ENCODE assay signal across 27 mouse cellular contexts in the genomic region with DNA sequence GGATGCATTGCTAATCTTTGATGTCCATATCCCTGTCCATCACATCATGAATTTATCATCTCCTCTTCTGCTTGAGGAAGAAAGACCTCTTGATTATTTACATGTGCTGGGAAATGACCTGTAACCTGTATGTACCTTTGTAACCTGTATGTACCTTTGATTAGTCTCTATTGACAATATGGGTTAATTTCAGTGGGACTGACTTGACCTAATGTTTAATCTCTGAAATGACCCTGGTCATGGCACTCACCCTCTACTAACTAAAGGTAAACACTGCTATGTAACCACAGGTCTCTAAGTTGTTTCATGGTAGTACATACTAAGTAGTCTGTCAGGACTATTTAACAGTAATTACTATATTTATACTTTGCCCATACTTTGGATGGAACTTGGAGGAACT. TPM values are rescaled to one million over a fixed set of nuclear protein-coding genes. Genes with fewer than 3 reads are reported as not detected.
"Had no signal": no experiment of that assay in that cellular context is flagged by ENCODE, and none has a peak within 500 bp of the region (broad histone marks: within the 10 kb centered on the region; RNA-seq: fewer than 3 reads in every experiment).

No protein-coding gene starts in this region.

- H3K4me1 ChIP-seq: heart, embryonic 10.5 days; heart, embryonic 12.5 days; hindbrain, embryonic 10.5 days; hindbrain, embryonic 12.5 days; limb, embryonic 10.5 days; limb, embryonic 12.5 days had no signal

- H3K4me3 ChIP-seq: gastrocnemius, adult 2 months; heart, embryonic 10.5 days; heart, embryonic 12.5 days; hindbrain, embryonic 10.5 days; hindbrain, embryonic 12.5 days; intestine, embryonic 15.5 days; layer of hippocampus, adult 2 months; left cerebral cortex, adult 2 months; limb, embryonic 10.5 days; limb, embryonic 12.5 days had no signal

- H3K36me3 ChIP-seq: heart, embryonic 10.5 days; heart, embryonic 12.5 days; hindbrain, embryonic 10.5 days; hindbrain, embryonic 12.5 days; intestine, embryonic 15.5 days; limb, embryonic 10.5 days; limb, embryonic 12.5 days had no signal

- DNase-seq: gastrocnemius, adult 2 months; gastrocnemius, postnatal 10 days; gastrocnemius, postnatal 25 days; heart, adult 18-20 months; heart, postnatal 10 days; heart, postnatal 4 days; kidney, adult 18-20 months; kidney, adult 8-10 months; kidney, postnatal 10 days; kidney, postnatal 25 days; kidney, postnatal 4 days had no signal

- H3K9me3 ChIP-seq: heart, embryonic 10.5 days; heart, embryonic 12.5 days; hindbrain, embryonic 10.5 days; hindbrain, embryonic 12.5 days; intestine, embryonic 15.5 days; limb, embryonic 10.5 days; limb, embryonic 12.5 days had no signal

- H3K27me3 ChIP-seq: heart, embryonic 12.5 days; hindbrain, embryonic 12.5 days; intestine, embryonic 15.5 days; limb, embryonic 12.5 days had no signal

- H3K9ac ChIP-seq: heart, embryonic 12.5 days; hindbrain, embryonic 12.5 days; hindbrain, embryonic 14.5 days; intestine, embryonic 15.5 days; limb, embryonic 12.5 days had no signal

- H3K4me2 ChIP-seq: heart, embryonic 12.5 days; hindbrain, embryonic 12.5 days; hindbrain, embryonic 14.5 days; intestine, embryonic 15.5 days; limb, embryonic 12.5 days had no signal

- ATAC-seq: hindbrain, embryonic 16.5 days; inflammation-experienced regulatory T-cells, adult 6 months; intestine, embryonic 15.5 days; intestine, postnatal 0 days had no signal

- H3K27ac ChIP-seq: gastrocnemius, adult 2 months; heart, embryonic 10.5 days; hindbrain, embryonic 10.5 days; hindbrain, embryonic 12.5 days; hindbrain, embryonic 14.5 days; intestine, embryonic 15.5 days; layer of hippocampus, adult 2 months; left cerebral cortex, adult 2 months; limb, embryonic 10.5 days; limb, embryonic 12.5 days had no signal

RNA-seq across cellular contexts. Expression of a gene that starts 19.2 kb away (rescaled TPM):
- polyA plus RNA-seq: frontal cortex, adult 2 months; heart, embryonic 10.5 days; heart, embryonic 12.5 days; heart, embryonic 14.5 days; heart, embryonic 16.5 days; hindbrain, embryonic 10.5 days; hindbrain, embryonic 12.5 days; hindbrain, embryonic 14.5 days; hindbrain, embryonic 16.5 days; inflammation-experienced regulatory T-cells, adult 6 months; limb, embryonic 10.5 days; limb, embryonic 12.5 days had no signal
